Mouse (Mus musculus): Measurements from ENCODE around the gene Rap1gap2. TPM values are rescaled to one million over a fixed set of nuclear protein-coding genes. Genes with fewer than 3 reads are reported as not detected.

Rap1gap2 gene
- polyA plus RNA-seq, 1 experiment from 2014 or later = 1.5 TPM

DNA sequence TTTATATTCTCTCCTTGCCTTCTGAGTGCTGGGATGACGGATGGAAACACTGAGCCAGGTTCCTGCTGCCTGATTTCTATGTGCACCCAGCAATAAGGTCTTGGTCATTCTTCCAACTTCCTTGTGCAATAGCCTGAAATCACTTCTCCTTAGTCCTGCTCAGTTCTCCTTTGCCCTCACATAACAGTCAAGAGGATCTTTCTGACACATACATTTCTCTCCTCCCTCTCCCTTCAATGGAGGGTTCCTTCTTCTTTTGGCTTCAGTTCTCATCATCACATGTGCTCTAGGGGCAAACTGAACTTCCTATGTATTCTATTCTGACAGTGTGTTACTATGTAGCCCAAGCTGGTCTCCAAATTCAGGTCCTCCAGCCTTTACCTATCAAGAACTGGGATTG, 37.3 kb upstream of the Rap1gap2 start:
- Histone ChIP-seq H3K9ac (ENCODE audit: low read length) (no peak overlapping the region), H3K4me3 (ENCODE audit: low read length) (no peak overlapping the region), H3K4me2 (ENCODE audit: low read depth, low read length) (no peak overlapping the region), H3K27me3 (ENCODE audit: control insufficient read depth, insufficient read depth, low read depth, low read length) (no peaks in the 10 kb centered on the region), H3K36me3 (ENCODE audit: control insufficient read depth, insufficient read depth, low read length) (no peaks in the 10 kb centered on the region), H3K9me3 (ENCODE audit: control insufficient read depth, low read length) (no peaks in the 10 kb centered on the region), H3K4me1 (replicated peaks; ENCODE audit: control insufficient read depth, insufficient read depth, low read length) (peaks cover 24% of the 10 kb centered on the region), H3K27ac (ENCODE audit: low read length) (no peak overlapping the region)
- WGBS = 87% methylated on average over 1 of the region's 1 CpGs
- no peak for ATAC-seq (ENCODE audit: low read depth)

DNA sequence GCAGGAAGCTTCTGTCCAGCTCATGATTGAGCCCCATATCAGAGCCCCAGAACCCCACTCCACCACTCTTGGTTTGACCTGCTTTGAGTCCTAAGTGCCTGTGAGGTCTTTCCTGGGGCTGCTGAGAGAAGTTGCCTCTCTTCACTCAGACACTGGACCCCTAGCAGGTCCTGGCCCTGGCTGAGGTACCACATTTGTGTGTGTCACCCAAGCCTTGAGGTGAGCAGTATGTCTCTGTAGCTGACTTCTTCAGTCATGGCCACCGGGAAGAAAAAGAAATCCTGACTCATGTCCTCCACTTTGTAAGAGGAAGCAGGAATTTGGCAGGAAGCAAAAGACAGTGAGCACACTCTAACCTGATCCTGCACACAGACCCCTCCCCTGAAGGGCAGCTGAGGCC, 28.9 kb upstream of the Rap1gap2 start:
- Histone ChIP-seq H3K4me2 (ENCODE audit: low read depth, low read length) (peak overlapping the region; percentile 82; the same call in 1 of the 2 replicates), H3K4me1 (replicated peaks; ENCODE audit: control insufficient read depth, insufficient read depth, low read length) (peaks cover 21% of the 10 kb centered on the region), H3K9ac (ENCODE audit: low read length) (no peak overlapping the region), H3K36me3 (ENCODE audit: control insufficient read depth, insufficient read depth, low read length) (no peaks in the 10 kb centered on the region), H3K27me3 (ENCODE audit: control insufficient read depth, insufficient read depth, low read depth, low read length) (no peaks in the 10 kb centered on the region), H3K9me3 (ENCODE audit: control insufficient read depth, low read length) (no peaks in the 10 kb centered on the region), H3K27ac (ENCODE audit: low read length) (peak overlapping the region; percentile 95), H3K4me3 (ENCODE audit: low read length) (no peak overlapping the region)
- WGBS = 56% methylated on average over 1 of the region's 1 CpGs
- ATAC-seq (ENCODE audit: low read depth) = no peak

- 5% methylated on average over 9 of the region's 9 CpGs for WGBS
- Histone ChIP-seq H3K36me3 (ENCODE audit: control insufficient read depth, insufficient read depth, low read length) (no peaks in the 10 kb centered on the region), H3K4me1 (replicated peaks; ENCODE audit: control insufficient read depth, insufficient read depth, low read length) (peaks cover 21% of the 10 kb centered on the region), H3K27me3 (ENCODE audit: control insufficient read depth, insufficient read depth, low read depth, low read length) (no peaks in the 10 kb centered on the region), H3K27ac (ENCODE audit: low read length) (peak overlapping the region; percentile 95), H3K9me3 (ENCODE audit: control insufficient read depth, low read length) (no peaks in the 10 kb centered on the region), H3K4me3 (ENCODE audit: low read length) (peak overlapping the region; percentile 79), H3K9ac (ENCODE audit: low read length) (peak overlapping the region; percentile 84), H3K4me2 (ENCODE audit: low read depth, low read length) (peak overlapping the region; percentile 82)
- peak; percentile 74 for ATAC-seq (ENCODE audit: low read depth)
Measured at GRCm38 (mm10) chr11:74638791-74639411, 28.2 kb upstream of the Rap1gap2 start.

- Histone ChIP-seq H3K27me3 (ENCODE audit: control insufficient read depth, insufficient read depth, low read depth, low read length) (no peaks in the 10 kb centered on the region), H3K4me1 (replicated peaks; ENCODE audit: control insufficient read depth, insufficient read depth, low read length) (peaks cover 21% of the 10 kb centered on the region), H3K9me3 (ENCODE audit: control insufficient read depth, low read length) (no peaks in the 10 kb centered on the region), H3K4me2 (ENCODE audit: low read depth, low read length) (peak overlapping the region; percentile 82), H3K27ac (ENCODE audit: low read length) (peak overlapping the region; percentile 95), H3K36me3 (ENCODE audit: control insufficient read depth, insufficient read depth, low read length) (no peaks in the 10 kb centered on the region), H3K4me3 (ENCODE audit: low read length) (peak overlapping the region; percentile 79), H3K9ac (ENCODE audit: low read length) (peak overlapping the region; percentile 84)
- peak; percentile 97 for ATAC-seq (ENCODE audit: low read depth)
- under 1% methylated on average over 76 of the region's 86 CpGs for WGBS
Measured at GRCm38 (mm10) chr11:74637971-74638790, 27.5 kb upstream of the Rap1gap2 start.

DNA sequence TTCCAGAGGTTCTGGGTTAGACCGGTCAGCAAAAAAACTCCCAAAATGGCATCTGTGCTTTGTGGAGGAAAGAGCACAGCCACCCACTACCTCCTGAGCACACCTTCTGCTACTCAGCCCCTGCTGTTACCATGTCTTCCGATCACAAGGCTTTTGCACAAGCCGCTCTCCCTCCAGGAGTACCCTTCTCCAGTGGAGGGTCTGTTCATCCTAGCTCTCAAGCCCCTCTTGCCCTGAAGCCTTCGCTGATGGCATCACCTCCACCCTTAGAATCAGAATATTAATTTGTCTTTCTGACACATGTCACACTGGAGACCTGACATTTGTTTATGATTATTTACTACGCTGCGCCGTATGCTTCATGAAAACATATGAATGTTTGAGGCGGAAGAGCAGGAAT, 26.8 kb upstream of the Rap1gap2 start:
- Histone ChIP-seq H3K9me3 (ENCODE audit: control insufficient read depth, low read length) (no peaks in the 10 kb centered on the region), H3K27me3 (ENCODE audit: control insufficient read depth, insufficient read depth, low read depth, low read length) (no peaks in the 10 kb centered on the region), H3K4me3 (ENCODE audit: low read length) (peak overlapping the region; percentile 79), H3K27ac (ENCODE audit: low read length) (peak overlapping the region; percentile 95), H3K4me1 (replicated peaks; ENCODE audit: control insufficient read depth, insufficient read depth, low read length) (peaks cover 21% of the 10 kb centered on the region), H3K36me3 (ENCODE audit: control insufficient read depth, insufficient read depth, low read length) (no peaks in the 10 kb centered on the region), H3K4me2 (ENCODE audit: low read depth, low read length) (peak overlapping the region; percentile 82), H3K9ac (ENCODE audit: low read length) (peak overlapping the region; percentile 84)
- WGBS = 14% methylated on average over 8 of the region's 8 CpGs
- no peak for ATAC-seq (ENCODE audit: low read depth)

GRCm38 (mm10) chr11:74634490-74635275, 24.0 kb upstream of the Rap1gap2 start:
- no peak overlapping the region for H3K9ac ChIP-seq (ENCODE audit: low read length)
- no peak overlapping the region for H3K4me3 ChIP-seq (ENCODE audit: low read length)
- no peaks in the 10 kb centered on the region for H3K36me3 ChIP-seq (ENCODE audit: control insufficient read depth, insufficient read depth, low read length)
- H3K4me2 ChIP-seq (ENCODE audit: low read depth, low read length) = no peak overlapping the region
- no peak overlapping the region for H3K27ac ChIP-seq (ENCODE audit: low read length)
- H3K9me3 ChIP-seq (ENCODE audit: control insufficient read depth, low read length) = no peaks in the 10 kb centered on the region
- WGBS = 62% methylated on average over 5 of the region's 5 CpGs
- no peaks in the 10 kb centered on the region; the same call in 1 of the 2 replicates for H3K27me3 ChIP-seq (ENCODE audit: control insufficient read depth, insufficient read depth, low read depth, low read length)
- peaks cover 16% of the 10 kb centered on the region for H3K4me1 ChIP-seq (replicated peaks; ENCODE audit: control insufficient read depth, insufficient read depth, low read length)
- no peak for ATAC-seq (ENCODE audit: low read depth)

DNA sequence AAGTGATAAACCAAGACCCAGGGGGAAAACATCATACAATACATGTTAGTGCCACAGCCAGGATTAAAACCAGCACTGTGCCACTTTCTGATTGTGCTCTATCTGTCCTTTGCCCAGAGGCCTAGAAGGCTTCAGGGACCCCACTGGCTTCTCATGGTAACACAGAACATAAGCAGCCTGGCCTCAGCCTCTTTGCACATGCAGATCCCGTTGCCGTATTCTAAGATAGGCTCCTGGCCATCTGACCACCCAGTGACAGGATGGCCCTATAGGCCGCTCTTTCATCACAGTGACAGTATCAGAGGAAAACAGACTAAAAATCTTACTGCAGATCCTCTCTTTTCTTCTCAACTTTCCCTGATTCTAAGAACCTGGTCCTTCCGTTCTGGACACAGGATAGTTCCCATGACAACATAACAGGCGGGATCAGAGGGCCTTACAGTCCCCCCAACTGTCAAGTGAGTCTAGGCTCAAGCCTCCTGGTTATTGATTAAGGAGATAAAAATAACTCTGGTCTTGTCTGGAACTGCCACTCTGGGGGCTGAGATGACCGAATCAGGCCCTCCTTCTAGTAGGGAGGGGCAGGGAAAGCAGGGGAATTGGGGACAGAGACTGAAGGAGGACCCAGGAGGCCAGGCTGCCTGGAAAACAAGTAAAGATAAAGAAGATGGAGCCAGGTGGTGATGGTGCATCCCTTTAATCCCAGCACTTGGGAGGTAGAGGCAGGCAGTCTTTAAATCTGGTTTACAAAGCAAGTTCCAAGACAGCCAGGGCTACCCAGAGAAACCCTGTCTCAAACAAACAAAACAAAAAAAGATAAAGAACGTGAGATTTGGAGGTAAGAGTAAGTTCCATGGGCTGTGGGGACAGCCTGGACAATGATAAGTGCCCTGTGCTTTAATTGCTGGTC, 21.4 kb upstream of the Rap1gap2 start:
- Histone ChIP-seq H3K9me3 (ENCODE audit: control insufficient read depth, low read length) (no peaks in the 10 kb centered on the region), H3K4me1 (replicated peaks; ENCODE audit: control insufficient read depth, insufficient read depth, low read length) (no peaks in the 10 kb centered on the region; the same call in 1 of the 2 replicates), H3K27ac (ENCODE audit: low read length) (no peak overlapping the region), H3K27me3 (ENCODE audit: control insufficient read depth, insufficient read depth, low read depth, low read length) (no peaks in the 10 kb centered on the region; the same call in 1 of the 2 replicates), H3K9ac (ENCODE audit: low read length) (no peak overlapping the region), H3K4me3 (ENCODE audit: low read length) (no peak overlapping the region), H3K36me3 (ENCODE audit: control insufficient read depth, insufficient read depth, low read length) (no peaks in the 10 kb centered on the region), H3K4me2 (ENCODE audit: low read depth, low read length) (no peak overlapping the region)
- no peak for ATAC-seq (ENCODE audit: low read depth)
- WGBS = 51% methylated on average over 7 of the region's 7 CpGs

DNA sequence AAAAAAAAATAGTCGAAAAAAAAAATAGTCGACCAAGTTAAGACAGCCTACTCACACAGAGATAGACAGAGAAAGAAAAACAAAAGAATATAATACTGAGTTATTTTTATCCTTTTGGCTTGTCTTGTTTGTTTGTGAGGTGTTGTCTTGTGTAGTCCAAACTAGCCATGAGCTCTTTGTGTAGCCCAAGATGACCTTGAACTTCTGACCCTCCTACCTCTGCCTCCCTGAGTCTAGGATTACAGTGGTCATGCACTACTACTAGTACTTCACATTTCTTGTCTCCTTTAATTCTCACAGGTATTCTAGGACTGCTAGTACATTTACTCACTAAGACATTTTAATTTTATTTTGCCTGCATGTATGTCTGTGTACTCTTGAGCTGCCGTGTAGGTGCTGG, 16.8 kb upstream of the Rap1gap2 start:
- no peak overlapping the region for H3K9ac ChIP-seq (ENCODE audit: low read length)
- WGBS = 68% methylated on average over 3 of the region's 3 CpGs

More for the DNA sequence above, 16.8 kb upstream of the Rap1gap2 start:
- no peak overlapping the region for H3K4me2 ChIP-seq (ENCODE audit: low read depth, low read length)
- H3K27ac ChIP-seq (ENCODE audit: low read length) = no peak overlapping the region
- no peaks in the 10 kb centered on the region; the same call in 1 of the 2 replicates for H3K27me3 ChIP-seq (ENCODE audit: control insufficient read depth, insufficient read depth, low read depth, low read length)
- H3K36me3 ChIP-seq (ENCODE audit: control insufficient read depth, insufficient read depth, low read length) = no peaks in the 10 kb centered on the region
- H3K9me3 ChIP-seq (ENCODE audit: control insufficient read depth, low read length) = no peaks in the 10 kb centered on the region
- no peaks in the 10 kb centered on the region for H3K4me1 ChIP-seq (replicated peaks; ENCODE audit: control insufficient read depth, insufficient read depth, low read length)
- H3K4me3 ChIP-seq (ENCODE audit: low read length) = no peak overlapping the region
- no peak for ATAC-seq (ENCODE audit: low read depth)
